In genomic region chr6:144814931-144815364, GRCm38 (mm10) we compare ENCODE assay signal across 8 mouse cellular contexts. TPM values are rescaled to one million over a fixed set of nuclear protein-coding genes. Genes with fewer than 3 reads are reported as not detected.
A peak's percentile ranks its signal among the peaks of the same experiment; 100 is the strongest.
DNase-seq lines count a peak whose midpoint lies in the region; ATAC-seq and TF ChIP-seq lines count a peak whose summit lies in the region.
"Had no signal": no experiment of that assay in that cellular context is flagged by ENCODE, and none has a peak within 500 bp of the region (broad histone marks: within the 10 kb centered on the region; RNA-seq: fewer than 3 reads in every experiment).

No protein-coding gene starts in this region.

- no peaks in the 10 kb centered on the region for H3K36me3 ChIP-seq in ES-E14 (ENCODE audit: control insufficient read depth, insufficient read depth, low read length, poor library complexity, severe bottlenecking)
- H3K36me3 ChIP-seq in forebrain, embryonic 14.5 days (ENCODE audit: control insufficient read depth, insufficient read depth, low read length) = no peaks in the 10 kb centered on the region
- no peaks in the 10 kb centered on the region for H3K36me3 ChIP-seq in intestine, embryonic 15.5 days
- no peaks in the 10 kb centered on the region for H3K36me3 ChIP-seq in midbrain, embryonic 16.5 days (ENCODE audit: control insufficient read depth, insufficient read depth, low read length)

- H3K9ac ChIP-seq in ES-E14 (ENCODE audit: insufficient read depth, low read depth, low read length, poor library complexity, severe bottlenecking) = no peak overlapping the region
- no peak overlapping the region for H3K9ac ChIP-seq in forebrain, embryonic 14.5 days (ENCODE audit: low read length)
- H3K9ac ChIP-seq in intestine, embryonic 15.5 days = no peak overlapping the region
- H3K9ac ChIP-seq in midbrain, embryonic 16.5 days (ENCODE audit: low read depth, low read length) = no peak overlapping the region; the same call in 1 of the 2 replicates

- intact Hi-C loops in left cerebral cortex, postnatal 10 days (cut with DNase I) = loop anchor here (5.0 kb wide), 1 partner anchor 313 kb away; no protein-coding TSS in a partner anchor

- H3K4me2 ChIP-seq in forebrain, embryonic 14.5 days (ENCODE audit: low read length) = peak overlapping the region; percentile 23; the same call in 1 of the 2 replicates
- no peak overlapping the region for H3K4me2 ChIP-seq in intestine, embryonic 15.5 days (replicated peaks)
- H3K4me2 ChIP-seq in midbrain, embryonic 16.5 days (ENCODE audit: low read length) = no peak overlapping the region

- peak; percentile 34 for DNase-seq in ES-E14 (ENCODE audit: low read depth, low spot score)
- peak; percentile 58 for DNase-seq in adrenal gland, postnatal 10 days
- DNase-seq in forebrain, embryonic 14.5 days (ENCODE audit: low spot score) = peak; percentile 91
- DNase-seq in left cerebral cortex, postnatal 10 days (ENCODE audit: extremely low spot score in 1 of 2, low spot score in 2 of 2) = peak; percentile 43 to 65

- H3K27ac ChIP-seq in ES-E14 (ENCODE audit: insufficient read depth, low read depth, low read length, poor library complexity, severe bottlenecking) = no peak overlapping the region
- H3K27ac ChIP-seq in forebrain, embryonic 14.5 days (ENCODE audit: low read depth, low read length) = no peak overlapping the region
- no peak overlapping the region for H3K27ac ChIP-seq in intestine, embryonic 15.5 days
- no peak overlapping the region for H3K27ac ChIP-seq in midbrain, embryonic 16.5 days (ENCODE audit: low read length)

- peak; percentile 54 for ATAC-seq in forebrain, embryonic 14.5 days
- peak; percentile 28; the same call in 1 of the 2 replicates for ATAC-seq in intestine, embryonic 15.5 days
- peak; percentile 68; the same call in 1 of the 2 replicates for ATAC-seq in midbrain, embryonic 16.5 days
- ATAC-seq in inflammation-experienced regulatory T-cells, adult 6 months = no peak

- in situ Hi-C loops in ES-E14 (cut with MboI; ENCODE audit: low sequenced_read_pairs in 2 of 2, unreplicated experiment in 2 of 2) = no loop called here

- no peak overlapping the region for H3K4me3 ChIP-seq in ES-E14 (ENCODE audit: insufficient read depth in 1 of 2, low read depth in 1 of 2, low read length in 2 of 2, poor library complexity in 1 of 2, severe bottlenecking in 1 of 2)
- no peak overlapping the region for H3K4me3 ChIP-seq in forebrain, embryonic 14.5 days (ENCODE audit: low read depth, low read length)
- no peak overlapping the region for H3K4me3 ChIP-seq in intestine, embryonic 15.5 days (replicated peaks)
- H3K4me3 ChIP-seq in midbrain, embryonic 16.5 days (ENCODE audit: low read depth, low read length) = no peak overlapping the region
- H3K4me3 ChIP-seq: erythroblast, embryonic 14.5 days had no signal

- no peaks in the 10 kb centered on the region for H3K4me1 ChIP-seq in ES-E14 (ENCODE audit: control insufficient read depth in 2 of 2, insufficient read depth in 2 of 2, low read length in 2 of 2, poor library complexity in 1 of 2)
- peaks cover 6% of the 10 kb centered on the region; the same call in 1 of the 2 replicates for H3K4me1 ChIP-seq in forebrain, embryonic 14.5 days (ENCODE audit: control insufficient read depth, insufficient read depth, low read length)
- H3K4me1 ChIP-seq in intestine, embryonic 15.5 days (replicated peaks) = no peaks in the 10 kb centered on the region
- no peaks in the 10 kb centered on the region for H3K4me1 ChIP-seq in midbrain, embryonic 16.5 days (ENCODE audit: control insufficient read depth, insufficient read depth, low read length)

- H3K9me3 ChIP-seq in ES-E14 (ENCODE audit: control insufficient read depth, insufficient read depth, low read depth, low read length) = no peaks in the 10 kb centered on the region
- H3K9me3 ChIP-seq in forebrain, embryonic 14.5 days (replicated peaks; ENCODE audit: control insufficient read depth, low read length) = no peaks in the 10 kb centered on the region
- no peaks in the 10 kb centered on the region for H3K9me3 ChIP-seq in intestine, embryonic 15.5 days
- no peaks in the 10 kb centered on the region for H3K9me3 ChIP-seq in midbrain, embryonic 16.5 days (replicated peaks; ENCODE audit: control insufficient read depth, low read length, poor library complexity, severe bottlenecking)

- WGBS in forebrain, embryonic 14.5 days = under 1% methylated on average over 6 of the region's 6 CpGs
- WGBS in intestine, embryonic 15.5 days = 10% methylated on average over 6 of the region's 6 CpGs
- WGBS in midbrain, embryonic 16.5 days = 6% methylated on average over 6 of the region's 6 CpGs

- H3K27me3 ChIP-seq in forebrain, embryonic 14.5 days (replicated peaks; ENCODE audit: control insufficient read depth, insufficient read depth, low read length) = no peaks in the 10 kb centered on the region
- H3K27me3 ChIP-seq in intestine, embryonic 15.5 days (replicated peaks) = no peaks in the 10 kb centered on the region
- no peaks in the 10 kb centered on the region for H3K27me3 ChIP-seq in midbrain, embryonic 16.5 days (ENCODE audit: control insufficient read depth, insufficient read depth, low read depth, low read length)

TF ChIP-seq in ES-E14, 5 proteins besides CTCF, POLR2A, EP300 and RAD21:
- TF ChIP-seq ZNF384 (IDR thresholded peaks at IDR 0.05; ENCODE audit: low read depth, low read length) (no peak), ZC3H11A (IDR thresholded peaks at IDR 0.05; ENCODE audit: borderline replicate concordance, low read depth, low read length) (peak; percentile 36; the same call in 1 of the 2 replicates), MAFK (IDR thresholded peaks at IDR 0.05; ENCODE audit: insufficient read depth, low read depth, low read length) (no peak), CHD2 (IDR thresholded peaks at IDR 0.05; ENCODE audit: low read depth, low read length) (no peak)

RNA-seq across cellular contexts. Expression of gene Sox5, which starts 33.2 kb away (rescaled TPM):
- 0.36 and 0.37 TPM in 2 replicates for total RNA-seq in ES-E14 (2012; rRNA removed)
- total RNA-seq in adrenal gland, postnatal 10 days (2021) = 10 to 100 TPM; 11.9 to 20.4 TPM
- polyA plus RNA-seq in forebrain, embryonic 14.5 days (2014; fragmentation: Nextera tagmentation; extraction: Ambion mirVana) = 115 and 143 TPM in 2 replicates
- 12.9 and 16.4 TPM in 2 replicates for polyA plus RNA-seq in intestine, embryonic 15.5 days (2015; fragmentation: Nextera tagmentation; extraction: Ambion mirVana)
- 10 to 100 TPM; 77.5 to 78.6 TPM for total RNA-seq in left cerebral cortex, postnatal 10 days (2021)
- polyA plus RNA-seq in midbrain, embryonic 16.5 days (2015; fragmentation: Nextera tagmentation; extraction: Ambion mirVana) = 43.3 and 51.8 TPM in 2 replicates
- polyA plus RNA-seq in inflammation-experienced regulatory T-cells, adult 6 months (2017; shearing (Covaris generic)) = under 1 TPM in 1 of 3 experiments, not detected in 2; 0.27 TPM
- polyA plus RNA-seq: erythroblast, embryonic 14.5 days had no signal

Comparison
In these comparisons a context has a peak if more than half of its experiments do, and no peak if none do; other contexts are left out.
1. DNase-seq: peak in every context shown above with its lines; median percentile 91 in forebrain, embryonic 14.5 days; 58 in adrenal gland, postnatal 10 days; 54 in left cerebral cortex, postnatal 10 days; 34 in ES-E14.